Mouse (Mus musculus): ENCODE measurements around the gene Ppox.
A peak's percentile ranks its signal among the peaks of the same experiment; 100 is the strongest.

Ppox gene

GRCm38 (mm10) chr1:171265971-171266744 lies 14.8 kb downstream of the Ppox start:
- DNase-seq = no peak

- no peak for DNase-seq
Observed at GRCm38 (mm10) chr1:171263666-171264461, 17.1 kb downstream of the Ppox start.

GRCm38 (mm10) chr1:171263185-171263611 lies 17.8 kb downstream of the Ppox start:
- peak; percentile 48 for DNase-seq

- DNase-seq = peak; percentile 73
Observed at GRCm38 (mm10) chr1:171262594-171263130, 18.3 kb downstream of the Ppox start.

GRCm38 (mm10) chr1:171260316-171260715 lies 20.7 kb downstream of the Ppox start:
- DNase-seq = no peak

GRCm38 (mm10) chr1:171258921-171259320 lies 22.1 kb downstream of the Ppox start:
- DNase-seq = no peak

GRCm38 (mm10) chr1:171257781-171258180 lies 23.2 kb downstream of the Ppox start:
- DNase-seq = no peak

GRCm38 (mm10) chr1:171256937-171257548 lies 23.9 kb downstream of the Ppox start:
- DNase-seq = peak; percentile 76

GRCm38 (mm10) chr1:171256095-171256818 lies 24.7 kb downstream of the Ppox start:
- DNase-seq = no peak

GRCm38 (mm10) chr1:171252415-171252814 lies 28.6 kb downstream of the Ppox start:
- no peak for DNase-seq

GRCm38 (mm10) chr1:171251594-171252324 lies 29.2 kb downstream of the Ppox start:
- DNase-seq = no peak

- no peak for DNase-seq
Observed at GRCm38 (mm10) chr1:171250680-171251593, 30.0 kb downstream of the Ppox start, which contains the start of gene Ndufs2. TSS of gene Ndufs2 (minus strand) at chr1:171251388.

GRCm38 (mm10) chr1:171249913-171250600 lies 30.9 kb downstream of the Ppox start, which contains the start of gene Adamts4:
TSS of gene Adamts4 (plus strand) at chr1:171250421.
- no peak for DNase-seq

- no peak for DNase-seq
Observed at GRCm38 (mm10) chr1:171248386-171249226, 32.4 kb downstream of the Ppox start.

- no peak for DNase-seq
Observed at GRCm38 (mm10) chr1:171247916-171248315, 33.1 kb downstream of the Ppox start.

- no peak for DNase-seq
Observed at GRCm38 (mm10) chr1:171247453-171247841, 33.5 kb downstream of the Ppox start.

- peak; percentile 98 for DNase-seq
Observed at GRCm38 (mm10) chr1:171246709-171247452, 34.1 kb downstream of the Ppox start.

- DNase-seq = no peak
Observed at GRCm38 (mm10) chr1:171245353-171245752, 35.6 kb downstream of the Ppox start.

Measured in lung, postnatal 14 days (tissue).